Mouse (Mus musculus) CD8-positive naive resting alpha-beta T cell, adult 57 days (primary cell): ENCODE results near the gene Fxyd6. TPM values are rescaled to one million over a fixed set of nuclear protein-coding genes. Genes with fewer than 3 reads are reported as not detected.

ENCODE experiments used
- total RNA-seq: library from RNA; stranded (reverse); gene quantifications from one replicate; pipeline ENCODE4 v1.2.4, GENCODE M21; 2023

Fxyd6 gene
- not detected for total RNA-seq

GRCm38 (mm10) chr9:45370117-45370561, at the start of gene Fxyd6:
Fxyd6 (plus strand) TSS chr9:45370185.

GRCm38 (mm10) chr9:45399434-45399833, 29.4 kb downstream of the Fxyd6 start, which contains the start of gene Fxyd2:
Fxyd2 (plus strand) TSS chr9:45399669.

GRCm38 (mm10) chr9:45426456-45426855, 56.5 kb downstream of the Fxyd6 start, which contains the start of gene Dscaml1:
Dscaml1 (plus strand) TSS chr9:45426628.

Other genes starting within 250 kb of the Fxyd6 start
- gene Scn4b, start 231.8 kb upstream of the Fxyd6 start, total RNA-seq, result 0.31 TPM
- not detected for gene BC049352, start 188.2 kb upstream of the Fxyd6 start, total RNA-seq
- not detected for gene Tmprss4, start 166.1 kb upstream of the Fxyd6 start, total RNA-seq
- gene Il10ra, start 101.0 kb upstream of the Fxyd6 start, total RNA-seq, result 23.7 TPM
- not detected for gene Tmprss13, start 51.1 kb upstream of the Fxyd6 start, total RNA-seq
- gene Fxyd2, start 29.5 kb downstream of the Fxyd6 start, total RNA-seq, result not detected
- not detected for gene Dscaml1, start 56.4 kb downstream of the Fxyd6 start, total RNA-seq